12 mouse cellular contexts compared by ENCODE assay signal in genomic region chr2:156005393-156005792, GRCm38 (mm10). TPM values are rescaled to one million over a fixed set of nuclear protein-coding genes. Genes with fewer than 3 reads are reported as not detected.
A peak's percentile ranks its signal among the peaks of the same experiment; 100 is the strongest.
DNase-seq lines count a peak whose midpoint lies in the region; ATAC-seq lines count a peak whose summit lies in the region.
"Had no signal": no experiment of that assay in that cellular context is flagged by ENCODE, and none has a peak within 500 bp of the region (broad histone marks: within the 10 kb centered on the region; RNA-seq: fewer than 3 reads in every experiment).

No protein-coding gene starts in this region.

- intact Hi-C loops in left cerebral cortex, postnatal 4 days (cut with DNase I), result no loop called here
- intact Hi-C loops in left cerebral cortex, postnatal 10 days (cut with DNase I), result no loop called here

- WGBS in heart, embryonic 10.5 days, result 86% methylated on average over 4 of the region's 4 CpGs

- no peak overlapping the region for H3K27ac ChIP-seq in heart, embryonic 10.5 days
- H3K27ac ChIP-seq: liver, embryonic 15.5 days had no signal

- DNase-seq in embryo, embryonic 10.5 days (ENCODE audit: low spot score), result peak; percentile 35
- DNase-seq in embryo, embryonic 11 days, result no peak
- DNase-seq in left cerebral cortex, postnatal 4 days, result peak; percentile 17
- no peak for DNase-seq in left cerebral cortex, postnatal 10 days (ENCODE audit: extremely low spot score in 1 of 2, low spot score in 2 of 2)
- DNase-seq in B cell, adult 2 months, result peak; percentile 45 to 52
- peak; percentile 32 for DNase-seq in forelimb bud, embryonic 11.5 days (ENCODE audit: low read depth, low spot score)
- DNase-seq in heart, embryonic 10.5 days (ENCODE audit: low spot score), result no peak

- peaks cover 26% of the 10 kb centered on the region for H3K36me3 ChIP-seq in heart, embryonic 10.5 days

- H3K4me3 ChIP-seq in heart, embryonic 10.5 days, result no peak overlapping the region
- H3K4me3 ChIP-seq: liver, embryonic 15.5 days had no signal

- H3K27me3 ChIP-seq in heart, embryonic 10.5 days (ENCODE audit: insufficient read depth, poor library complexity, severe bottlenecking), result no peaks in the 10 kb centered on the region
- H3K27me3 ChIP-seq: liver, embryonic 15.5 days had no signal

- no peak for ATAC-seq in megakaryocyte, adult 5-6 weeks (ENCODE audit: poor library complexity, severe bottlenecking)

- H3K4me1 ChIP-seq in heart, embryonic 10.5 days, result peaks cover 13% of the 10 kb centered on the region

- no peaks in the 10 kb centered on the region for H3K9me3 ChIP-seq in heart, embryonic 10.5 days
- H3K9me3 ChIP-seq: liver, embryonic 15.5 days had no signal

RNA-seq across cellular contexts. Expression of gene 6430550D23Rik, which starts 2.4 kb away (rescaled TPM):
- 1 to 10 TPM in 1 of 2 experiments, under 1 TPM in 1; 0.86 to 1.4 TPM for total RNA-seq in left cerebral cortex, postnatal 4 days (2021)
- total RNA-seq in left cerebral cortex, postnatal 10 days (2021), result 1 to 10 TPM in 1 of 2 experiments, under 1 TPM in 1; 0.34 to 1.0 TPM
- 0.20 and 0.57 TPM in 2 replicates for total RNA-seq in megakaryocyte, adult 5-6 weeks (2015)
- 0.11 and 0.81 TPM in 2 replicates for total RNA-seq in megakaryocyte, adult 5-6 weeks (2017)
- 0.79 and 1.4 TPM in 2 replicates for polyA plus RNA-seq in heart, embryonic 10.5 days (2016; fragmentation: Nextera tagmentation; extraction: Ambion mirVana)

RNA-seq across cellular contexts. Expression of gene Ergic3, which starts 2.5 kb away (rescaled TPM):
- total RNA-seq in left cerebral cortex, postnatal 4 days (2021), result 100 to 1,000 TPM; 271 to 274 TPM
- 100 to 1,000 TPM; 217 to 229 TPM for total RNA-seq in left cerebral cortex, postnatal 10 days (2021)
- 175 and 193 TPM in 2 replicates for total RNA-seq in megakaryocyte, adult 5-6 weeks (2015)
- total RNA-seq in megakaryocyte, adult 5-6 weeks (2017), result 35.9 and 54.6 TPM in 2 replicates
- 179 and 186 TPM in 2 replicates for polyA plus RNA-seq in heart, embryonic 10.5 days (2016; fragmentation: Nextera tagmentation; extraction: Ambion mirVana)

RNA-seq across cellular contexts. Expression of gene Fer1l4, which starts 47.4 kb away (rescaled TPM):
- not detected for total RNA-seq in left cerebral cortex, postnatal 4 days (2021)
- total RNA-seq in left cerebral cortex, postnatal 10 days (2021), result under 1 TPM in 1 of 2 experiments, not detected in 1; 0.14 TPM
- total RNA-seq in megakaryocyte, adult 5-6 weeks (2015), result not detected in 2 replicates
- not detected in 2 replicates for total RNA-seq in megakaryocyte, adult 5-6 weeks (2017)
- not detected in 2 replicates for polyA plus RNA-seq in heart, embryonic 10.5 days (2016; fragmentation: Nextera tagmentation; extraction: Ambion mirVana)
- polyA plus RNA-seq: embryonic facial prominence, embryonic 14.5 days; liver, embryonic 15.5 days; neural tube, embryonic 11.5 days; spleen, adult 2 months had no signal

RNA-seq across cellular contexts. Expression of gene Cep250, which starts 49.1 kb away (rescaled TPM):
- total RNA-seq in left cerebral cortex, postnatal 4 days (2021), result 10 to 100 TPM; 22.2 to 23.9 TPM
- total RNA-seq in left cerebral cortex, postnatal 10 days (2021), result 10 to 100 TPM; 16.2 to 17.5 TPM
- total RNA-seq in megakaryocyte, adult 5-6 weeks (2015), result 8.9 and 14.5 TPM in 2 replicates
- total RNA-seq in megakaryocyte, adult 5-6 weeks (2017), result 37.9 and 38.1 TPM in 2 replicates
- polyA plus RNA-seq in heart, embryonic 10.5 days (2016; fragmentation: Nextera tagmentation; extraction: Ambion mirVana), result 15.7 and 17.6 TPM in 2 replicates

RNA-seq across cellular contexts. Expression of gene Spag4, which starts 59.6 kb away (rescaled TPM):
- total RNA-seq in left cerebral cortex, postnatal 4 days (2021), result 1 to 10 TPM; 6.6 to 9.3 TPM
- 1 to 10 TPM; 6.9 TPM for total RNA-seq in left cerebral cortex, postnatal 10 days (2021)
- 0.30 and 0.31 TPM in 2 replicates for total RNA-seq in megakaryocyte, adult 5-6 weeks (2015)
- 0.07 and 2.1 TPM in 2 replicates for total RNA-seq in megakaryocyte, adult 5-6 weeks (2017)
- 3.4 and 5.0 TPM in 2 replicates for polyA plus RNA-seq in heart, embryonic 10.5 days (2016; fragmentation: Nextera tagmentation; extraction: Ambion mirVana)

Comparison
In these comparisons a context has a peak if more than half of its experiments do, and no peak if none do; other contexts are left out.
1. DNase-seq: peak in embryo, embryonic 10.5 days (single experiment), left cerebral cortex, postnatal 4 days (single experiment), B cell, adult 2 months (2 of 2) and forelimb bud, embryonic 11.5 days (single experiment); none in embryo, embryonic 11 days (single experiment), left cerebral cortex, postnatal 10 days (0 of 2) and heart, embryonic 10.5 days (single experiment).